Mouse (Mus musculus) frontal cortex, adult 2 months (tissue): ENCODE measurements around the gene Depdc7. TPM values are rescaled to one million over a fixed set of nuclear protein-coding genes. Genes with fewer than 3 reads are reported as not detected.

Experiments
- DNase-seq, 2 experiments: peaks; one replicate each; pipeline ENCODE4 v3.0.0; 2022; ENCODE audit warnings: low spot score in 1 of 2; ENCODE audit errors: extremely low spot score in 1 of 2
- polyA plus RNA-seq: library from polyadenylated mRNA; depleted of rRNA; stranded (reverse); fragments of >200 nt; gene quantifications from 2 replicates; pipeline ENCODE4 v1.2.3, GENCODE M21; 2012

Depdc7 gene
- polyA plus RNA-seq, 1 experiment, result 1.5 TPM

DNA sequence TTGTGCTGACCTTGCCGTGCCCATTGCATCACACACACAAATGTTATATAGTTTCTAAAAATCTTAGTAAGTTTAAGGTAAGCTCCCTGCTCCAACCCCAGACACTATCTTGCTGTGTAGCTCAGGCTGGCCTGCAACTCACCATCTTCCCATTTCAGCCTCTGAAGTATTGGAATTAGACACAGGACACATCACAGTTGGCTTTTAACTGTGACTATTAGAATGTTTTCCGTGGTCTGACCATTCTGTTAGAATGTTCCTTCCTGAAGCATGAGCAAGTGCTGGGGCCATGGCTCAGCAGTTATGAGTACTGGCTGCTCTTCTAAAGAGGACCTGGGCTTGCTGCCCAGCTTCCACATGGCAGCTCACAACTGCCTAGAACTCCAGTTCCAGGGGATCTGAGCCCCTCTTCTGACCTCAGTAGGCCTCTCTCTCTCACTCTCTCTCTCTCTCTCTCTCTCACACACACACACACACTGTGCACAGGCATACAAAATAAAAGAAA, 25.4 kb downstream of the Depdc7 start:
- no peak for DNase-seq

DNA sequence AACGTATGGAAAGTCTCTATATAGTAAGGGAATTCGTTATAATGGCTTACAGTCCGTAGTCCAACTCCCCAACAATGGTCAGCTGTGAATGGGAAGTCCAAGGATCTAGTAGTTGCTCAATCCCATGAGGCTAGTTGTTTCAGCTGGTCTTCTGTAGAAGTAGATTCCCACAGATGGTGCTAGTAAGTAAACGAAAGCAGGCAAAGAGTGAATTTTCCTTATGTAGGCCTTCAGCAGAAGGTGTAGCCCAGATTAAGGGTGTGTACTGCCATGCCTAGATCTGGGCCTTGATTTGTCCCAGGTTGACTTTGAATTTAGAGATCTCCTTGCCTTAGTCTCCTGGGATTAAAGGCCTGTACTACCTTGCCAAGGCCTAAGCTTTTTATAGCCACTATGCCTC, 26.4 kb downstream of the Depdc7 start, which contains the start of gene Pin1rt1:
TSS of gene Pin1rt1 (minus strand) at position 101 of the 400 bp plus-strand sequence.
- DNase-seq, result no peak

DNA sequence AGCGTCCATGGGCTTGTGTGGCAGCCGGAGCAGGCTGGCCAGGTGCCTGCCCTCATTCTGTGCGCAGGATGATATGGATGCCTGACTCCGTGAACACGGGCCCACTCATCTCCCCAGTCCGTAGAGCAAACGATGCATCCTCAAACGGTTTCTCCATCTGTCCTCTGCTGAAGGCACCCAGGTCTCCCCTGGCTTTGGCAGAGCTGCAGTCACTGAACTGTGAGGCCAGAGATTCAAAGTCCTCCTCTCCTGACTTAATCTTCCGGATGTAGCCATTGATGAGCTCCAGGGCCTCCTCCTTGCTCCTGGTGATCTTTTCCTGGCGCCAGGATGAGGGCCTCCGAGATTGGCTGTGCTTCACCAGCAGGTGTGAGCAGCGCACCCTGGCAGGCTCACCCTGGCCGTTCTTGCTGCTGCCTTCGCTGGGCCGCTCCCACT, 28.4 kb downstream of the Depdc7 start:
- no peak for DNase-seq

DNA sequence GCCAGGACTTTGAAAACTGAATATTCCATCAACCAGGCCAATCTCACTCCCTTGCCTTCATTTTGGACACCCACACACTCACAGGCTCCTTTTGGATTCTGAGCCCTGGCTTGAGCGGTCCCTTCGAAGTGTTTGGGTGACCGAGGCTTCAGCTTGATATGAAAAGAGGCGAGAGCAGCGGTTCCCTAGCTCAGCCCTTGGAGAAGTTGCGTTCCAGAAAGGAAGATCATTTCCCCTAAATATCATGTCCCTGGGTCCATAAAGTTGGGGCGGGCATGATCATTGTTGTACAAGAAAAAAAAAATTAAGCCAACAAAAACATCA, 30.2 kb downstream of the Depdc7 start:
- no peak for DNase-seq

DNA sequence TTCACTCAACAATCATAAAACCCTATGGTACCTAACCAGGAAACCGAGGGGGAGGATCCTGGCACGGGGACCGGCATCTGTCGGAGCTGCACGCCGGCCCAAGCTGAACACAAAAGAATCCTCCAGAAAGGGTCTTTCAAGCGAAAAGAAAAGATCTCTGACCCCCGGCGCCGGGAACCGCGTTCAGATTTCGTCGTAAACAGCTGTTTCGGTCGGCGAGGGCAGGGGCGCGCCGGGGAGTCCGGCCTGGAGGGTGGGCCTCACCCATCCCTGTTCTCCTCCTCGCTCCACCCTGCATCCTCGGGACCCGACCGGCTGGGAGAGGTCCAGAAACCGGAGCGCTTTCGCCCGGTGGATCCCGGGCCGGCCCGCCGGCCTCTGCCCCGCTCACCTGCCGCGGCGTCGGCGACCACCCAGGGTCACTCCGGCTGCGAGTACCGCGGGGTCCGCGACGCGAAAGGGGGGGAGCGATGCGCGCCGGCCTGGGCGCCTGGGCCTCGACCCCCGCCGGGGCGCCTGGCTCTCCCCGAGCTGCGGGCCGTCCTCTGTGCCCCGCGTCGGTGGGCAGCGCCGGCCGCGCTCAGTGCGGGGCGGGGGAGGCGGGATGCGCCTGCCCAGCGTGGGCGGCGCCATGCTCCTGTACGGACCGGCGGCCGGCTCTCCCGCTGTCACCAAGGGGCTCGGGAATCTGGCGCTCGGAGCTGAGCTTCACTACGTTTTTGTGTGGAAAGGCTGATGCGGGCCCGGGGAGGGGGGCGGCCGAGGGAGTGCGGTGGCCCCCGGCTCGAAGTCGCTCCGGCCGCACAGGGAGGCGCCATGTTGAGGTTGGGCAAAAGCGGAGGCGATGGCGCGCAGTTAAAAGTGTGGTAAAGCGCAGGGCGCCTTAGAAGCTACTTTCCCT, 30.8 kb downstream of the Depdc7 start, which contains the start of gene Tcp11l1:
TSS of gene Tcp11l1 (minus strand) at position 585 of the 901 bp plus-strand sequence.
- DNase-seq, result peak; percentile 26 to 60

DNA sequence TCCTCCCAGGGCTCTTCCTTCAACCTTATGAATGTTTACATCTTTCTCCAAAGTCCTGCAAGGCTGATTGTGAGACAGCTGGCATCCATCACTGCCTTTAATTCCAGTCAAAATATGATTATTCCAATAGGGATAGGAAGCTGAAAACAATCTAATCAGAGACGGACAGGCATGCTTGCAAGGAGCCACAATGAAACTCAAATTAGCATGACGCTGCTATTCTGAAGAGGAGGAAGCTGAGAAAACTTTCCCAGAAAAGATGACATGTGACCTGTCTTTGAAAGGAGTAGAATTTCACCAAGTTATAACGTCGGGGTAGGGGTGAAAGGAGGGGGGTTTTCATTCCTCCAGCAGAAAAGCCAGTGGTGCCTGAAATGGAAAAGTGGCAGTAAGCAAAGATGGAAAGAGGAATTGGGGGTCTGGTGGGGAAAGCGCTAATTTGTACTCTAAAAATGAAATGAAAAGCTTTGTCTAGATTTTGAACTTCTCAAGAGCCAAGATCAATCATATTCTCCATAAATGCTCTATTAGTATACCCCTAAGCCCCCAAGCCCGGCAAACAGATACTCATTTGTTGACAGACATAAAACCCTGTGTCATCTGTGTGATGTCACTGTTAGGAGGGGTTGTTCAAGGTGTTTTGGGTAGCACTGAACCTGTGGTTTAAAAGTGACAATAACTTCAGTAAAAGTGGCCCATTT, 31.9 kb downstream of the Depdc7 start:
- DNase-seq, result no peak

DNA sequence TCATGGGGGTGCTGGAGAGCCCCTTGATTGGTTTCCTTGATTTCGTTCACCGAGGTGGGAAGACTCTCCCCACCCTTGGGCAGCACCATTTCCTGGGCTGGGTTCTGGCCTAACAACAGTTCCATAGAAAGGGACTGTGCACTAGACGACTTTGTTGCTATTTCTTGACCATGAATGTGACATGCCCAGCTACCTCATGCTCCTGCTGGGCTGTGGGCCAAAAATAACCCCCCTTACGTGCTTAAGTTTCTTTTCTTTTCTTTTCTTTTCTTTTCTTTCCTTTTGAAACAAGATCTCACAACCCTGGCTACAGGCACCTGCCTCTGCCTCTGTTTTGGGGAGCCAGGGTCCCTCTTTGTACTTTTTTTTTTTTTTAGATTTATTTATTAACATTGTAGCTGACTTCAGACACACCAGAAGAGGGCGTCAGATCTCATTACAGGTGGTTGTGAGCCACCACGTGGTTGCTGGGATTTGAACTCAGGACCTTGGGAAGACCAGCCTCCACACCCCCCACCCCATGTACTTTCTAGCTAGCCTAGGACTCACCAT, 32.8 kb downstream of the Depdc7 start:
- no peak for DNase-seq

DNA sequence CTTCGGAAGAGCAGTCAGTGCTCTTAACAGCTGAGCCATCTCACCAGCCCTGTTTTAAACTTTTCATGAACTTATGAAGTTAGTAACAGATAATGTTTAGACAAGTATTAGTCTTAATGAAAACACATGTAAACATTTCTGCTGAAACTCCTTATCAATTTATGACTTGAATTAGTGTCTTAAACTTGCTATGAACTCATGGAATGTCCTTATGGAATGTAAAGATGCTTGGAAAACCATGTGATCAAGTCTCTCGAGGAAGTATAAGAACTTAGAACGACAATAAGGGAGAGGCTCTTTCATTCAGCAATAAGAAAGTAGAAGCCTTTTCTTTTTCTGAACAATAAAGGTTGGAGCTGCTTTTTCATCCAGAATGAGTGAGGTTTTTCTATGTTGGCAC, 38.3 kb downstream of the Depdc7 start:
- DNase-seq, result no peak

DNA sequence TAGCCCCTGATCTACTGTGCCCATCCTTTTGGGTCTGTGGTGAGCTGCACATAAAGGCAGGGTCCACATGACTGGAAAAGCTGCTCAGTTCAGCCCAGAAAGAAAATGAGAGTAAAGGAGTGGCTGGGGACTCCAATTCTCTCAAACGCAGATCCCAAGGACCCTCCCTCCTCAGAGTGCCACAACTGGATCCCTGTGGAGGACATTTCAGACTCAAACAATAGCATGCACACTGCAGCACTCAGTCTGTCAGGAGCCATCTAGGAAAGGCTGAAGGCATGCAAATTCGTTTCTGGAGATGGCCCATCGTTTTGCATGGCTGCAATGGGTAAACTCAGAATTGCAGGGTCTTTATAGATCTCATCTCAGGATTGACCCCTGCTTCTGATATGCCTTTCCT, 39.5 kb downstream of the Depdc7 start:
- DNase-seq, result no peak

DNA sequence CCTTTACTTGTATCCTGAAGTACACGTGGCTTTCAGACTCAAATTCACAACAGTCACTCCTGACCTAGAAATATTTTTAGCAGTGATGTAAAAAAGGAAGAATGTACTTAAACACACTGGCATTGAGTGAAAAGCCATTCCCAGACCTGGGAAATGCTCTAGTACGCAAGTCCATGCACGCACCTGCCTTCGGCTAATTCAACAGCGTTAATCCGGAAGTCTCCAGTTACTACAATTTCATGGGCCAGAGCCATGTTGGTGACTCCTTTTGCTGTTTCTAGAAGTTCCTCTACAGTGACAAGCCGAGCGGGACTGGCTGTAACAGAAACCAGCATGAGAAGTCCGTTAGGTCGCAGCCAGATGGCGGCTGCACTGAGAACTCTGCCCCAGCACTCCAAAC, 43.0 kb downstream of the Depdc7 start:
- no peak for DNase-seq

DNA sequence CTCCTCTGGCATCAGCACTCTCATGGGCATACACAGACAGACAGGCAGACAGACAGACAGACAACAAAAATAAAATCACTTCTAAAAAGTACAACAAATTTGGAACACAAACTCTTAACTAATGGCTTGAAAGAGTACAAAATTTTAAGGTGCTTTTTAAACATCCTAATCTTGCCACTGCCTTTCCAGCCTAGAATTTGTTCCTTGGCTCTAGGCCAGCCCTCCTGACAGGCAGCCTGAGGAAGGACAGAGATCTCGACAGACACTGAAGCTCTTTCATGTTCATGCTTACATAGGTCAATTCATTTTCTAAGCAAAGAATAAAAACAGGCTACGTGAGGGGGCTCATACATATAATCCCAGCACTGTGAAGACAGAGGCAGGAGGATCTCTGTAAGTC, 50.1 kb downstream of the Depdc7 start:
- no peak for DNase-seq

DNA sequence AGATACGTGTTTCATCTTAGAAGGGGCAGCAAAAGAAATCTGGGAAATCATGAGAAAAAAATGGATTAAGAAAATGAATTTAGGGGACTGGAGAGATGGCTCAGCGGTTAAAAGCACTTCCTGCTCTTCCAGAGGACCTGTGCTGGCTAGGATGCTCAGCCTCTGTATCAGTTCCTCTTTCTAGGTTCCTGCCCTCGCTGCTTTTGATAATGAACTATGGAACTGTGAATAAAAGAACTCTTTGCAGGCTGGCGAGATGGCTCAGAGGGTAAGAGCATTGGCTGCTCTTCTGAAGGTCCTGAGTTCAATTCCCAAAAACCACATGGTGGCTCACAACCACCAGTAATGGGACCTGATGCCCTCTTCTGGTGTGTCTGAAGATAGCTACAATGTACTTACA, 52.0 kb downstream of the Depdc7 start:
- DNase-seq, result no peak

DNA sequence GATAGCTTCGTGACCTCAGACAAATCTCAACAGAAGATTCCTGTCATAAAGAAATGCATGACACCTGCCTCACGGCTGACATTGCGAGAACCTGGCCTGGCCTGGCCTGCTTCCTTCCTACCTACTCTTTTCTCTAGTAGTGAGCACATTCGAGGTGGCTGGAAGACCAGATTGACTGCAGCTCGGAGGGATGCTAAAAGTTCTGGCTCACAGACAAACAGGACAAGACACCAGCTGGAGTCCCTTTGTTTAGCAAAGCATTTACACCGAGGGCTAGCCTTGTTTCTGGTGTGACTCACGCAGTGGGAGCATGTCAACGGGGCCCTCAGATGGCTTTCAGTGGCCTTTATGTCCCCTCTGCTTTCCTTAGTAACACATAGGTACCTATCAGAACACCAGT, 54.0 kb downstream of the Depdc7 start:
- DNase-seq, result peak in 1 of 2 experiments; percentile 37

DNA sequence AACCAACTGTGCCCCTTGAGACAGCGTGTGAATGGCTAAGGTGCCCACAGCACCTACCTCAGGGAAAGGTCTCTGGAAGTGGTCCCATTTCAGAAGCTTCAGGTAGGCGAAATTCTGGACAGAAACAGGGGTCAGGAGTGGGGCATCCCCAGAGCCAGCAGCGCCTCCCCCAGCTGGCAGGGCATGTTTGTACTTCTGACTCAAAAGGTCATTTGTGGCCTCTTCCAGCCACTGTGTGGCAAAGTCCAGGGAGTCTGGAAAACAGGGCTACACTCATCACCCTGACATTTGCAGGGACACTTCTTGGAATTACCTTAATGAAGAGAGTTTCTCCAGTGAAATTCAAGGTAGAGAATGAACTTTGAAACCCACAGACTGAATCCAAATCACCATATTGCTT, 54.4 kb downstream of the Depdc7 start:
- no peak for DNase-seq

DNA sequence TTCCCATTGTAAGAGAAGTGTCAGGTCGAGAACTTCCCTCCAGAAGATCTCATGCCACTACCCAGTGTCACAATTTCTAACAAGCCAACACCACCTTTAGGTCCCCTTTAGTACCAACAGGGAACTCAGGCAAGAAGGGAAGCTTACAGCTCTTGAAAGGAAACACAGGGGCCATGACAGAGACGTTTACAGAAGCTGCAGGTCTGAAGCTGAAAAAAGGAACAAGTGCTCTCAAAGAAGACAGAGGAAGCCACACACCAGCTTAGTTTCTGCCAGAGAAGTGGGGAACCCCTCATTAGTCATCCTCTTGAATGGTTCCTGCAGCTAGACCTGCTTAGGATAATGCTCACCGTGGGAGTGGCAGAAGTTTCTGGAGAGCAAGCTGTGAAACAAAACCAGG, 55.4 kb downstream of the Depdc7 start:
- no peak for DNase-seq

DNA sequence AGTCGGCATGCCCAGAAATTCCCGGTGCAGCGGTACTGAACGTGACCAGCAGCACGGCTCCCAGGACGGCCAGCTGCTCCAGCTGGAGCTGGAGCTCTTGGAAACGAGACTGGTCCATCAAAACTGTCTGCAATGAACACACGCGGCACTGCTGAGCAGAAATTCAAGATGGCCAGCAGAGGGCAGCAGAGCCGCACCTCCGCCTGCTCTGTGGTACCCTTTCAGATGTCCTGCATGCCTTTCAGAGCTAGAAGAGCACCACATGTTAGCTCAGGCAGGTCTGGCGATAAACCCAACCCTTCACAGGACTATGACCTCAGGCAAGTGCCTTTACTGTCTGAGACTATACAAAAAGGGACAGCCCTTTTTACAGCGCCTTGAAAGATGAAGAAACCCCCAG, 57.3 kb downstream of the Depdc7 start:
- DNase-seq, result peak; percentile 44 to 86

DNA sequence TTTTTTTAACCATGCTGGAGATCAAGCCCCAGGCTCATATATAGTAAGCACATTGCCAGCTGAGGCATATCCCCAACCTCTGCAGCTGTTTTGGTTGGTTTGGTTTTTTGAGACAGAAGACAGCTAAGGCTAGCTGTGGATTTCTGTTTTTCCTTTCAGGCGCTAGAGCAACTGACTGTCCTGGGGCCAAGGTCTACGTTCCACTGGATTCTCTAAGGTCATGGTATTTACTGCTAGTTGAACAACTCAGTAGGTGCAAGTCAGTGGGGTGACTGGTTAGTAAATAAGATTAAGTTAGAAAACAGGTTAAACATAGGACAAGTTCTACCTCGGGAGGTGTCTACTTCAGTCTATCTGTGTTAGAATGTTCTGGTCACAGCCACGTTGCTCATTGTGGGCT, 57.9 kb downstream of the Depdc7 start:
- DNase-seq, result no peak

DNA sequence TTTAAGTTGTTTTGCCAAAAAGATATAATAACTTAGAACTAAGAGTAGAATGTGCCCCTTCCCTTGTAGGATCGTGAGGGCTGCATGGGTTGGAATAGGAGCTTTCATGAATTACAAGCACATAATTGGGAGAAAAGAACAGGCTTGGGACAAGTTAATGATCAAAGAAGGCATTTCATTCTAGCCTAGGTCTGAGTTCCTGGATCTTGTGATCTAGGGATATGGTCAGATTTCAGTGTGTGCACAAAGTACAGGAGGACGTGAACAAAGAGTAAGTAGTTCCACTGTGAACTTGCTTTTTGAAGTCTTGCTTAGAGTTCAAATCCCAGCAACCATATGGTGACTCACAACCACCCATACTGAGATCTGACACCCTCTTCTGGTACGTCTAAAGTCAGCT, 65.4 kb downstream of the Depdc7 start:
- DNase-seq, result no peak
